Mouse (Mus musculus) C2C12 (cell line): ENCODE results near the gene Pecr.

Experiments used
- CTCF ChIP-seq: IDR thresholded peaks from one replicate; pipeline ENCODE4 v1.5.1; 2011; ENCODE audit not compliant: control insufficient read depth, insufficient read depth, insufficient read length
- MAX ChIP-seq: IDR thresholded peaks from one replicate; pipeline ENCODE4 v1.6.1; 2011; ENCODE audit warnings: mild to moderate bottlenecking, control low read depth
- MYOD1 ChIP-seq: IDR thresholded peaks from one replicate; pipeline ENCODE4 v1.6.1; 2011; ENCODE audit warnings: low read depth; ENCODE audit not compliant: control insufficient read depth, insufficient read length

- no peak for TF ChIP-seq CTCF
- no peak for TF ChIP-seq MAX
- TF ChIP-seq MYOD1 = no peak
Measured at GRCm38 (mm10) chr1:72291925-72292324, 7.8 kb upstream of the Pecr start.
